Mouse (Mus musculus) kidney, adult 2 months (tissue): ENCODE results near the gene Rps18.

Source experiments
- CTCF ChIP-seq: fragments of 200-500 bp; conservative IDR thresholded peaks from 2 replicates; pipeline ENCODE4 v1.5.1; 2011; ENCODE audit warnings: low read depth, mild to moderate bottlenecking, control low read depth, low read length, moderate library complexity, mixed read lengths; ENCODE audit not compliant: insufficient read depth, insufficient read length
- POLR2A ChIP-seq: fragments of 200-500 bp; IDR thresholded peaks from one replicate; pipeline ENCODE4 v1.6.1; 2011; ENCODE audit warnings: low read depth, low read length, control low read depth

DNA sequence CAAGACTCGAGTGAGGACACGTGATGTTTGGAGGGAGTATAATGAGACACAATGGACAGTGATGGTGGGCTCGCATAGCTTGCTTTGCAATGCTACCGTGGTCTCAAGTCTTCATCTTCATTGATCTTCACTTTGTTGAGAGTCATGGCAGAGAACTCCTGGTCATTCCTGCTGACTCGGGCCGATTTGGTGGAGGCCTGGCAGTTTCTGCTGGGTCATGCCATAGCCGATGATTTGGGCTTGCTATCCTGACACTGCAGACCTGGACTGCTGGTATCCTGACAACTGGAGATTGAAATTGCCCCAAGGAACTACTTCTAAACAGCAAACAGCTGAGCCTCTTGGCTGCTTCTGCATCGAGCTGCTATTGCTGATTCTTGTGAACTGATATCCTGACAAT is 39.2 kb upstream of the Rps18 start:
- TF ChIP-seq POLR2A (no peak), CTCF (no peak)
